Mouse (Mus musculus): ENCODE measurements around the gene Mical2. TPM values are rescaled to one million over a fixed set of nuclear protein-coding genes. Genes with fewer than 3 reads are reported as not detected.

Mical2 gene
- polyA plus RNA-seq, 1 experiment: 20.7 TPM

- 36% methylated on average over 3 of the region's 3 CpGs for WGBS
- H3K27me3 ChIP-seq (ENCODE audit: control insufficient read depth, insufficient read depth, low read length): no peaks in the 10 kb centered on the region
- peak overlapping the region; percentile 23 for H3K27ac ChIP-seq (ENCODE audit: insufficient read depth, low read depth, low read length)
- peaks cover 46% of the 10 kb centered on the region for H3K4me1 ChIP-seq (ENCODE audit: control insufficient read depth, insufficient read depth, insufficient read length, low read length)
- peaks cover 52% of the 10 kb centered on the region for H3K36me3 ChIP-seq (ENCODE audit: control insufficient read depth, insufficient read depth, low read length)
- TF ChIP-seq POLR2A (IDR thresholded peaks at IDR 0.05; ENCODE audit: low read depth, low read length) (no peak), CTCF (IDR thresholded peaks at IDR 0.05; ENCODE audit: extremely low read depth, insufficient read length, insufficient replicate concordance, low read depth, low read length) (no peak)
- H3K4me3 ChIP-seq (ENCODE audit: low read depth, low read length): no peak overlapping the region
Observed at GRCm38 (mm10) chr7:112320052-112320730, 94.5 kb downstream of the Mical2 start.

GRCm38 (mm10) chr7:112321798-112322794 is 96.4 kb downstream of the Mical2 start:
- H3K4me3 ChIP-seq (ENCODE audit: low read depth, low read length): no peak overlapping the region
- 67% methylated on average over 9 of the region's 9 CpGs for WGBS
- no peaks in the 10 kb centered on the region for H3K27me3 ChIP-seq (ENCODE audit: control insufficient read depth, insufficient read depth, low read length)
- H3K27ac ChIP-seq (ENCODE audit: insufficient read depth, low read depth, low read length): peak overlapping the region; percentile 31; the same call in 1 of the 2 replicates
- peaks cover 38% of the 10 kb centered on the region for H3K4me1 ChIP-seq (ENCODE audit: control insufficient read depth, insufficient read depth, insufficient read length, low read length)
- TF ChIP-seq CTCF (IDR thresholded peaks at IDR 0.05; ENCODE audit: extremely low read depth, insufficient read length, insufficient replicate concordance, low read depth, low read length): no peak
- no peak for TF ChIP-seq POLR2A (IDR thresholded peaks at IDR 0.05; ENCODE audit: low read depth, low read length)
- H3K36me3 ChIP-seq (ENCODE audit: control insufficient read depth, insufficient read depth, low read length): peaks cover 55% of the 10 kb centered on the region

- TF ChIP-seq CTCF (IDR thresholded peaks at IDR 0.05; ENCODE audit: extremely low read depth, insufficient read length, insufficient replicate concordance, low read depth, low read length) (no peak), POLR2A (IDR thresholded peaks at IDR 0.05; ENCODE audit: low read depth, low read length) (no peak)
- Histone ChIP-seq H3K36me3 (ENCODE audit: control insufficient read depth, insufficient read depth, low read length) (peaks cover 55% of the 10 kb centered on the region), H3K4me3 (ENCODE audit: low read depth, low read length) (no peak overlapping the region), H3K27ac (ENCODE audit: insufficient read depth, low read depth, low read length) (no peak overlapping the region), H3K4me1 (ENCODE audit: control insufficient read depth, insufficient read depth, insufficient read length, low read length) (peaks cover 25% of the 10 kb centered on the region), H3K27me3 (ENCODE audit: control insufficient read depth, insufficient read depth, low read length) (no peaks in the 10 kb centered on the region)
- 91% methylated on average over 5 of the region's 5 CpGs for WGBS
Observed at GRCm38 (mm10) chr7:112324577-112324976, 98.9 kb downstream of the Mical2 start.

- H3K36me3 ChIP-seq (ENCODE audit: control insufficient read depth, insufficient read depth, low read length): peaks cover 60% of the 10 kb centered on the region
- TF ChIP-seq POLR2A (IDR thresholded peaks at IDR 0.05; ENCODE audit: low read depth, low read length): no peak
- no peak for TF ChIP-seq CTCF (IDR thresholded peaks at IDR 0.05; ENCODE audit: extremely low read depth, insufficient read length, insufficient replicate concordance, low read depth, low read length)
- H3K27ac ChIP-seq (ENCODE audit: insufficient read depth, low read depth, low read length): no peak overlapping the region
- no peaks in the 10 kb centered on the region for H3K27me3 ChIP-seq (ENCODE audit: control insufficient read depth, insufficient read depth, low read length)
- no peak overlapping the region for H3K4me3 ChIP-seq (ENCODE audit: low read depth, low read length)
- WGBS: 89% methylated on average over 4 of the region's 4 CpGs
- H3K4me1 ChIP-seq (ENCODE audit: control insufficient read depth, insufficient read depth, insufficient read length, low read length): peaks cover 5% of the 10 kb centered on the region
Observed at GRCm38 (mm10) chr7:112326852-112327251, 101.2 kb downstream of the Mical2 start.

GRCm38 (mm10) chr7:112328969-112329368 is 103.3 kb downstream of the Mical2 start:
- H3K4me3 ChIP-seq (ENCODE audit: low read depth, low read length): no peak overlapping the region
- H3K27ac ChIP-seq (ENCODE audit: insufficient read depth, low read depth, low read length): no peak overlapping the region
- TF ChIP-seq CTCF (IDR thresholded peaks at IDR 0.05; ENCODE audit: extremely low read depth, insufficient read length, insufficient replicate concordance, low read depth, low read length): no peak
- no peak for TF ChIP-seq POLR2A (IDR thresholded peaks at IDR 0.05; ENCODE audit: low read depth, low read length)
- WGBS: 2% methylated on average over 1 of the region's 1 CpGs
- H3K27me3 ChIP-seq (ENCODE audit: control insufficient read depth, insufficient read depth, low read length): no peaks in the 10 kb centered on the region
- peaks cover 51% of the 10 kb centered on the region for H3K36me3 ChIP-seq (ENCODE audit: control insufficient read depth, insufficient read depth, low read length)
- no peaks in the 10 kb centered on the region for H3K4me1 ChIP-seq (ENCODE audit: control insufficient read depth, insufficient read depth, insufficient read length, low read length)

- Histone ChIP-seq H3K4me3 (ENCODE audit: low read depth, low read length) (no peak overlapping the region), H3K27me3 (ENCODE audit: control insufficient read depth, insufficient read depth, low read length) (no peaks in the 10 kb centered on the region), H3K27ac (ENCODE audit: insufficient read depth, low read depth, low read length) (no peak overlapping the region), H3K36me3 (ENCODE audit: control insufficient read depth, insufficient read depth, low read length) (peaks cover 50% of the 10 kb centered on the region), H3K4me1 (ENCODE audit: control insufficient read depth, insufficient read depth, insufficient read length, low read length) (no peaks in the 10 kb centered on the region)
- WGBS: 87% methylated on average over 7 of the region's 7 CpGs
- TF ChIP-seq POLR2A (IDR thresholded peaks at IDR 0.05; ENCODE audit: low read depth, low read length) (no peak), CTCF (IDR thresholded peaks at IDR 0.05; ENCODE audit: extremely low read depth, insufficient read length, insufficient replicate concordance, low read depth, low read length) (no peak)
Observed at GRCm38 (mm10) chr7:112329496-112329895, 103.8 kb downstream of the Mical2 start.

- Histone ChIP-seq H3K36me3 (ENCODE audit: control insufficient read depth, insufficient read depth, low read length) (peaks cover 48% of the 10 kb centered on the region), H3K4me1 (ENCODE audit: control insufficient read depth, insufficient read depth, insufficient read length, low read length) (no peaks in the 10 kb centered on the region), H3K27me3 (ENCODE audit: control insufficient read depth, insufficient read depth, low read length) (no peaks in the 10 kb centered on the region), H3K4me3 (ENCODE audit: low read depth, low read length) (no peak overlapping the region), H3K27ac (ENCODE audit: insufficient read depth, low read depth, low read length) (no peak overlapping the region)
- 89% methylated on average over 8 of the region's 8 CpGs for WGBS
- TF ChIP-seq POLR2A (IDR thresholded peaks at IDR 0.05; ENCODE audit: low read depth, low read length) (no peak), CTCF (IDR thresholded peaks at IDR 0.05; ENCODE audit: extremely low read depth, insufficient read length, insufficient replicate concordance, low read depth, low read length) (no peak)
Observed at GRCm38 (mm10) chr7:112330935-112331334, 105.3 kb downstream of the Mical2 start.
